Mouse (Mus musculus): ENCODE measurements at regions not wholly inside any gene's neighbourhood (a gene's known extent, or its start where the extent isn't known, plus 50 kb on each side); places are given as distances from the start of the nearest gene placed in this dataset.

DNA sequence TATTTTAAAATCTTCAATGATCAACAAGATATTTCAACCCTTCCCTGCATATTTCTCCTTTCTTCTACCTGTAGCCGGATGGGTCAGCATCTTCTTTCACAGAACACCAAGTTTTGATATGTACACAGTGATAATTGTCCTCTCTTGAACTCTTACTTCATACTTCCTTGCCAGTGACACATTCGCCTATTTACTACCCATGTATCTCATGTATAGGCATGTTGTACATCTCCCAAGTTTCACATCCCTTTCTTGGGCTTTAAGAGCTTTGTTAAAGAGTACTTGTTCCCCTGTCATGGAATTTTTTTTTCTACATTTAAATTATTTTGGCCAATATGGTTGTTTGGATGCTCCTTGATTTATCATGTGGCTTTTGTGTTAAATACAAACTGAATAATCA lies 3602.1 kb upstream of the Gm7489 start:
- TF ChIP-seq CTCF (IDR thresholded peaks at IDR 0.05; ENCODE audit: low read depth) (no peak), EP300 (IDR thresholded peaks at IDR 0.05; ENCODE audit: low read depth) (no peak)

All from heart, postnatal 0 days (tissue).